Mouse (Mus musculus) adrenal gland, adult (tissue): Measurements from ENCODE around the gene Copa.

Experiments
- DNase-seq, 2 experiments: peaks; one replicate each; pipeline ENCODE4 v3.0.0; 2022 to 2023; ENCODE audit warnings: low spot score in 1 of 2; ENCODE audit not compliant: inconsistent age in 2 of 2

Copa gene

DNA sequence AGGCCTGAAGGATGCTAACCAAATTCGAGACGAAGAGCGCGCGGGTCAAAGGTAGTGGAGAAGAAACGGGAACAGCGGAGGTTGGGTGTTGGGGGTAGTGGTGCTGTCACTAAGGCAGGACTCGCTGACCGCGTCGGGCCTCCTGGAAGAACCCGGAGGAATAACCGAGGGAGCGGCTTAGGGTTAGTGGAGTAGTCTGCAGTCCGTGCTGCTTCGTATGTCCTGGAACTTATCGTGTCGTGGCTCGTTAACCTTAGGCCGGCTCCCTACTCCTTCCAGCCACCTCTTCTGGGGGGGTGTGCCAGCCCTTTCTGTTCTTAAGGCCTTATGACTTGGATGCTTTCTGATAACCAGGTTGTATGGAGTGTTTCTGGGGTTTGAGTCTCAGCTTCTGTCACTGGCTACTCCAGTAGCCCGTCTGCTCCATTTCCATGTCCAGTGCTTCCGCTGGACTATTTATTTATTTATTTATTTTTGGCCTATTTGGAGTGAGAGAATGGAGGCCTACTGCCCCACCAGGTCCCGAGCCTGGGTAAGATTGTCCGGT lies 643 bp downstream of the Copa start:
- DNase-seq = no peak

DNA sequence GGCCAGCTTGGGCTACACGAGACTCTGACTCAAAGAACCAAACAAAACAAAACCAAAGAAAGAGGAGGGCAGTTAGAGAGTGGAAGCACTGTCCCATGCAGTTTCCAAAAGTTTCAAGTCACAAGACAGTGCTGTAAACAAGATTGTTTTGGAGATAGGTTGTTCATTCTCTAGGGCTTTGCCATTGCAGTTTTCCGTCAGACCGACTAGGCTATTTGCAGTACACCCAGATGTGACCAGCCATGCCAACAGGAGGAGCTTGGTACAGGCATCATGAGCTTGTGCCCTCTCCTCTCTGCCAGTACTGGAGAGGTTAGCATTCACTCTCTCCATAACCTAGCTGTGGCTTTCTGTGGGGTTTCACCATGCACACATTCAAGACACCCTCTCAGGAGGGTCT lies 11.2 kb downstream of the Copa start:
- DNase-seq = peak in 1 of 2 experiments; percentile 46

DNA sequence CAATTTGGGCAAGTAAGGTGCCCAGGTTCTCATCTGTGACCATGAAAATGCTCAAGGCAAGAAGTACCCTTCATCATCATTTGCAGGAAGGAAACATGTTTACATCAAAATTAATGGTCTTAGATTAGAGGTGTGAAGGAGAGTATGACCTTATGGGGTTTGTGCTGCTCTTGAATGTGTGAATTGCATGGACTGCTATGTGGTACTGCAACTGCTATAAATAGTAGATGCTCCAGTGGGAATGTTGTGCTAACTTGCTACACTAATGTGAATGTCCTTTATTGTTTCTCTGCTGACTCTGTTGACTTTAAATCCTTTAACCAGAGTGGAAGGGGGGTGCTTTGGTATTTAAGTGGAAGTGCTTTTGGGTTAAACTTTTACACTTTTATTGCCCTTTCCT lies 12.0 kb downstream of the Copa start:
- no peak for DNase-seq

DNA sequence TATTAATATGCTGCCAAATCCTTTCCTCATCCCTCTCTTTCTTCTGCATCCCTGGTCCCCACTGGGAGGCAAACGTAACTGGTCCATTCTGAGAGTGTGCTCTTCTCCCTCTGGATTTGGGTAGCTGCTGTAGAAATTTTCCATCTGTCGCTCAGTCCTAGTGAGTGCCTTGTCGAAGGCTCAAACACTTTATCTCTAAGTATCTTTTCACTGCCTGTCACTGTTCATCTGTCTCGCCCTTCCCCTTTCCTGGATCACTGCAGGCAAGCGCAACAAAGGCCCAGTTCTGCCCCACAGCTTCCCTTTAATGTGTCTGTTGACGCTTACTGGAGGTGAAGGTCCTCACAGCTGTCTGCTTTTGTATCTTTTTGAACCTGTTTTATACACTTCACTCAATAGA lies 12.9 kb downstream of the Copa start:
- DNase-seq = no peak

DNA sequence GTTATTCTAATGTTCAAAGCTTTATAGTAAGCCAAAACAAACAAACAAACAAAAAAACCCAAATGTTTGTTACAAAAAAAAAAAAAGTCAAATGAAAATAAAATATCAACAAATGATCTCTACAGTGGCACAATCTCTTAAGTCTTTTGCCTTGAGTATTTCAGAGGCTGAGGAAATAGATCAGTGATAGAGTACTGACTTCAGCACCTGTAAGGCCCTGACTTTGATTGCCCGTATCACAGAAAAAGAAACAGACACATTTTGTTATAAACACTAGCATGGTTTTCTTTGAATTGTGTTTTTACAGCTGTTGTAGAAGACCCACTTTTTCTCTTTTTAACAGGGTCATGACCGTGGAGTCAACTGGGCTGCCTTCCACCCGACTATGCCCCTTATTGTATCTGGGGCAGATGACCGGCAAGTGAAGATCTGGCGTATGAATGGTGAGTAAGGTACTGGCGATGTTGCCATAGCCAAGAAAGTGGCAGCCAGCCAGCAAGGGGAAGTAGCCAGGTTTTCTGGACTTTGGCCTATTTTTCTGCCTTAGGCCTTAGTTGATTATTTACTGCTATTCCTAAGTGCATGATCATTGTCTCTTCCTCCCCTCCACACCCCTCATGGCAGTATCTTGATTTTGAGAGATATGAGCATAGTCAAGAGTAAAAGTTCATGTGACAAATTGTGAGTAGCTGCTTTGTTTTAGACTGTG lies 17.1 kb downstream of the Copa start:
- peak in 1 of 2 experiments; percentile 58 for DNase-seq

DNA sequence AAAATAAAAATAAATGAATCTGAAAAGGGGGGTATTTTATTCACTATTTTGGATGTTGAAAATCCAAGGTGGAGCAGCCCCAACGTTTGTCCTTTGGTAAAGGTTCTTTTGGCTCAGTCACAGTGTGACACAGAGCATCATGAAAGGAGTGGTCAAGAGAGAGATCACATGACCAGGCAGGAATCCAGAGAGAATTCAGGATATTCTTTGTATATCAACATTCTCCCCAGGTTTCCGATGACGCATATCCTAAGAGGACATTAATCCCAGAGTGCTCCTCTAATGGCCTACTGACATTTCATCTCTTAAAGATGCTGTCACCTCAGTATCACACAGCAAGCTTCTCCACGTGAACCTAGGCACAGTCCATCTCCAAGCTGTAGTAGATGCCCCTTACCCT lies 21.3 kb downstream of the Copa start:
- no peak for DNase-seq

DNA sequence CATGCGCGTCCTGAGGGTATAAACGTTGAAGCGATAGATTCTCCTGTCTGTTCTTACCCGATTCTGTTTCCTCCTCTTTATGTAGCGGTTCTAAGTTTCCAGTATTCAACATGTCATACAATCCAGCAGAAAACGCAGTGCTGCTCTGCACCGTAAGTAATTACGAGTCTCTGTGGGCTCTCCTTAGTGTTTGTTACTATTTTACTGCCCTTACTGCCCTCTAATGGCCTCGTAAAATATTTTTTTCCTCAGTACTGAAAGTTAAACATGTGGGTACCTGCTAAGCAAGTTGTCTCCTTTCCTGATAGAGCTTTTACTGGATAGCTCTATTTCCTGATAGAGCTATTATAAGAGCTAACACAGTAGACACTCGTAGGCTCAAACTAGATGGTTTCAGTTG lies 22.8 kb downstream of the Copa start:
- no peak for DNase-seq

DNA sequence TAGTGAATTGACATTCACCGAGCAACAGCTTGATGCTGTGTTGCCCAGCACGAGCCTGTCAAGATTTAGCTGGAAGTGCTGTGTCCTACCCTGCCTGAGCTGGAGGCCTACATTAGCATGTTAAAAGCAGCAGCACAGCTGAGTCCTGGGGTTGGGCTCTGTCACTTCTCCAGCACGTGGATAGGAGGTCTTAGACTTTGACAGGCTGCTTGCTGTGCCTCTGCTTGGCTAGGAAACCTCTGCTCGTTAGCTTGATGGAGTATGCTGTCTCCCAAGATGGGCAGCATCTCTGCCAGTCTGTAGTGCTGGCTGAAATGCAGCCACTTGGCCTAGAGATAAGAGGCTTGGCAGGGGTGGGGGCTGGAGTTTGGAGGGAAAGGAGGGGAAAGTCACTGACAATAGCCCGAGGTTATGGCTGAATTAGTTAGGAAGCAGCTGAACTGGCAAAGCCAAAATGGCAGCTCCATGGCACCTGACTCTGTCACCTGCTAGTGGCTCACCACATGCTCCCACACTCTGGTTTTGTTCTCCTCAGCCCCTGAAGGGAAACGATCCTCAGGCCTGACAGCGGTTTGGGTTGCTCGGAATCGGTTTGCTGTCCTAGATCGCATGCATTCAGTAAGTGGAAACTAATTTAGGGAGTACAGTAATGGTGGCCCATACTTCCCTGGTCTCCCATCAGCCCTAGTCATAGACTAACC lies 25.6 kb downstream of the Copa start:
- no peak for DNase-seq

DNA sequence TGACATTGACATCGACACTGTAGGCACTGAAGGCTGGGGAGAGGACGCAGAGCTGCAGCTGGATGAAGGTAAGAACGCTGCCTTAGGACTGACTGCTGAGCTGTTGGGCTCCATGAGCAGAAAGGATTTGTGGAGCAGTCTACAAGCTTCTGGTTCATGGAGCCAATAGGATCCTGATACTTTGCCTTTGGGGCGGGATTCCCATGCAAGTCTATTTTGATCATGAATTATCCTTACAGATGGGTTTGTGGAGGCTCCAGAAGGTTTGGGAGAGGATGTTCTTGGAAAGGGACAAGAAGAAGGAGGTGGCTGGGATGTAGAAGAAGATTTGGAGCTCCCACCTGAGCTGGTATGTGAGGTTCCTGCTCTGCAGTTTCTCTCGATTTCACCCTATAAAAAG lies 34.6 kb downstream of the Copa start:
- DNase-seq = no peak

DNA sequence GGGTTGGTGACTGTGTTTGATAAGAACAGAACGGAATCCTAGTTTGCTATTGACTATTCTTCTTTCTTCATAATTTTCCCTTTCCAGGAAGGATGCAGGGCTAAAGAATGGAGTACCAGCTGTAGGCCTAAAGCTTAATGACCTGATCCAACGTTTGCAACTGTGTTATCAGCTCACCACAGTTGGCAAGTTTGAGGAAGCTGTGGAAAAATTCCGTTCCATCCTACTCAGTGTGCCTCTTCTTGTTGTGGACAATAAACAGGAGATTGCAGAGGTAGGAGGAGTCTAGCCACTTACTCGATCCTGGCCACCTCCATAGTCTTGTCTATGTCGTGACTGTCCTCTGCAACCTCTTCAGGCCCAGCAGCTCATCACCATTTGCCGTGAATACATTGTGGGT lies 36.8 kb downstream of the Copa start:
- no peak for DNase-seq

DNA sequence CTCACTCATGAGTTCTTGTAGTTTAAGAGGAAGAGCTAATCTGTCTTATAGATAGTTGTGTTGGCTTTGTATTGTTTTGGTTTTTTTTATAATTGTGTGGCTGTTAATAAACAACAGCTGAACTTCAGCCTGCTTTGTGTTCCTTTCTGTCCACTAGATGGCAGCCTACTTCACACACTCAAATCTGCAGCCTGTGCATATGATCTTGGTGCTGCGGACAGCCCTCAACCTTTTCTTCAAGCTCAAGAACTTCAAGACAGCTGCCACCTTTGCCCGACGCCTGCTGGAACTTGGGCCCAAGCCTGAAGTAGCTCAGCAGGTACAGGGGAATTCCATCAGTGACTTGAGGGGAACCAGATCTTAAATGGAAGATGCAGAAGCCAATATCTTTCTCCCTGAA lies 37.4 kb downstream of the Copa start:
- DNase-seq = peak; percentile 39 to 78

DNA sequence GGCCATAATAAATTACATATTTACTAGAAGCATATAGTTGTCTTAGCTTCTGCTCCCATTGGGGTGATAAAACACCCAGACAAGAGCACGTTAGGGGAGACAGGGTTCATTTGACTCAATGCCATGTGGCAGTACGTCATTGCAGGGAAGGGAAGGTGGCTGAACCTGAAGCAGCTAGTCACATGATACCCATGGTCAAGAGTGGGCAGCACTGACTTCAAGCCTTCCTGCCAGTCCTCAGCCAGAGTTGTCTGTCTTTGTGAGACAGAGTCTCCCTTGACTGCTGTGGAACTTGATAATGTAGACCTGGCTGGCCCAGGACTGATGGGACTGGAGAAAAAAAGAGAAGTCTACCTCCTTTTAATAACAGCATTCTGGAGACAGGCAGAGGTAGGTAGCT lies 40.3 kb downstream of the Copa start:
- DNase-seq = no peak

DNA sequence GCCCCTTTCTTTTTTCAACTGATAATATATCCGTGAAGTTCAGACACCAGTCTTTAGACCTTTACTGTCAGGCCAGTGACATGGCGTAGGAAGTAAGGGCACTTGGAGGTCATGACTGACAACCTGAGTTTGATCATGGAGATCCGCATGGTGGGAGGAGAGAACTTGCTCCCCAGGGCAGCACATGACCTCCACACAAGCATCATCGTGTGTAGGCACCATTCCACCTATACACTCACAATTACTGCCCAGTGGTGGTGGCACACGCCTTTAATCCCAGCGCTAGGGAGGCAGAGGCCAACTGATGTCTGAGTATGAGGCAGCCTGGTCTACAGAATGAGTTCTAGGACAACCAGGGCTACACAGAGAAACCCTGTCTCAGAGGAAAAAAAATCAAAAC lies 42.2 kb downstream of the Copa start:
- DNase-seq = no peak

DNA sequence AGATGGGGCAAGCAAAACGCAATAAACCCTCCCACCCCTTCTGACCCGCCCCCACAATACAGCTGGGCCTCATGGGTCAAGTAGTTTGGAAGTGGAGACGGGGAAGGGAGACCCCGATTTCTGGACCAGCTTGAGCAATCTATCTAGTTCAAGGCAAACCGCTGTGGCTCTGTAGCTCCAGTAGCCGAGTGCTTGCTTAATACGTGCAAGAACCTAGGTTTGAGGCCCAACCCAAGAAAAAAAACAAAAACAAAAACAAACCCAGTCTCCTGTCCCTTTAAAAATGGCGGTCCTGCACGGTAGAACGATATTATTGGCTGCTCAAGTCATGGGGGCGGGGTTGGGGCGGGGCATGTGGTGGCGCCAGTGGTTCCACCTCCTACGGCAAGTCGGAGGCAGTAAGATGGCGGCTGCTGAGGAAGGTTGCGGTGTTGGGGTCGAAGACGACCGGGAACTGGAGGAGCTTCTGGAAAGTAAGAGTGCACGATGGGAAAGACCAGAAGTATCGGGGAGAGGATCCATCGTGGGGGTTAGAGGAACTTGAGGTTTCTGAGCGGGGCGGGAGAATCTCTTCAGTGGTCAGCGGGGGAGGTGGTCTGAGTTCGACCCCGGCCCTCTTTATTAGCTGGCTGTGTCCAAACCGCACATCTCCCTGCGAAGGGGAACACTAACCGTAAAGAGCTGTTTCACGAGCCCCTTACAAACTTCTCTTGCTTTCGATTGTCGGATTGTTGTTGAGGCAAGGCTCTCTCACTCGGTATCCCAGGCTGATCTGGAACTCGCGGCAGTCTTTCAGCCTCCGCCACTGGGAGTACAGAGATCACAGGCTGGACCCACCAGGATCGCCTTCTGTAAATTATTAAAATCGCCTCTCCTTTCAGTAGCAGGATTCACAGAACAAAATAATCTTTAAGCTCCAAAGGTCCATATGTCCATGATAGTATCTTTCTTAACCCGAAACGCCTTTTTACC lies 44.3 kb downstream of the Copa start, which contains the start of gene Pex19:
TSS of gene Pex19 (plus strand) at position 380 of the 972 bp plus-strand sequence.
- peak; percentile 78 to 92 for DNase-seq

DNA sequence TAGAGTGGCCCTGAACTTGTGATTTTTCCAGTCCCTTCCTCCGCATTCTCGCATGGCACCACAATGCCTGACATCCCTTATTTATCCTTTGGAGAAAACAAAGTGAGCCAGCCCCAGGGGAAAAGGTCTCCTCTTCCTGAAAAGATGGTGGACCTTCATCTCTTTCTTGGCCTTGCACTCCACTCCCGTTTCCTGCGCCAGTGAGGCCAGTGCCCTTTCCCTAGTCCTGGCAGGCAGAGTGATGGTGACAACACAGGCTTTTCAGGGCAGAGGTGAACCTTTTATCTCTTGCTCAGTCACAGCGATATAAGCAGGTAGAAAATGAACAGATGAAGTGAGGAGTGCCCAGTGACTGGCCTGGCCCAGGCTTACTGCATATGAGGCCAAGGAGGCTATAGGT lies 45.2 kb downstream of the Copa start:
- peak; percentile 42 to 80 for DNase-seq

DNA sequence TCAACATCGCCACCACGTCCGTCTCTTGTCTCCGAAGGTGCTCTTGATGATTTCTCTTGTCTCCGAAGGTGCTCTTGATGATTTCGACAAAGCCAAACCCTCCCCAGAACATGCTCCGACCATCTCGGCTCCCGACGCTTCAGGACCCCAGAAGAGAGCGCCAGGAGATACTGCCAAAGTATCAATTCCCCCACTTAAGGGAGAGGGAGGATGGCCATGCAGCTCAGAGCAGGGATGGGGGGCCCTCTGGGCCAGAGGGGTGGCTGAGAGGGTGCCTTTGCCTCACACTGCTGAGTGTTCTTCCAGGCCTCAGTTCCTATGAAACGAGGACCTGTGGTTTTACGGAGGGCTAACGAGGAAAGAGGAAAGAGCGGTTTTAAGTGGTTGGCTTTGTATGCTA lies 46.2 kb downstream of the Copa start:
- no peak for DNase-seq

DNA sequence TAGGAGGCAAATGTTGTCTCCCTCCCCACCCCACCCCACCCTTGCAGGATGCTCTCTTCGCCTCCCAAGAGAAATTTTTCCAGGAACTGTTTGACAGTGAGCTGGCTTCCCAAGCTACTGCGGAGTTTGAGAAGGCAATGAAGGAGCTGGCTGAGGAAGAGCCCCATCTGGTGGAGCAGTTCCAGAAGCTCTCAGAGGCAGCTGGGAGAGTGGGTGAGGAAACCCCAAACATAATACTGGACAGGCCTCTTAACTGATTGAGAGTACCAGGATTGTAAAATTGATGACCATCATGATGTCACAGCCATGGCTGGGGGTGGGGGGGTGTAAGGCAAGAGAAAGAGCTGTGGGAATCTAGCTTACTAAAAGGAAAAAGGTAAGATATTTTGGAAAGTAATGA lies 46.8 kb downstream of the Copa start:
- no peak for DNase-seq

DNA sequence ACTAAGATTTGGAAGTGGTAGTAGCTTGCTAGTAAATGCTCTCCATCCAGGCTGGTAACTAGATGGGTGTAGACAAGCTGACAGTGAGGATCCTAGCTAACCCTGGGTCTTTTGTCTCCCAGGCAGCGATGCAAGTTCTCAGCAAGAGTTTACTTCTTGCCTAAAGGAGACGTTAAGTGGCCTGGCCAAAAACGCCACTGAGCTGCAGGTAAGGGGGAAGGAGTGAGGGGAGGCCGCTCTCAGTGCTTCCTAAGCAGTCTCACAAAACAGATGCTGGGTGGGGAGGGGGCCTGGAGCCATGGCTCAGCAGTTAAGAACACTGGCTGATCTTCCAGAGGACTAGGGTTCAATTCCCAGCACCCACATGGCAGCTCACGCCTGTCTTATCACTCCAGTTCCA lies 47.5 kb downstream of the Copa start:
- DNase-seq = no peak

DNA sequence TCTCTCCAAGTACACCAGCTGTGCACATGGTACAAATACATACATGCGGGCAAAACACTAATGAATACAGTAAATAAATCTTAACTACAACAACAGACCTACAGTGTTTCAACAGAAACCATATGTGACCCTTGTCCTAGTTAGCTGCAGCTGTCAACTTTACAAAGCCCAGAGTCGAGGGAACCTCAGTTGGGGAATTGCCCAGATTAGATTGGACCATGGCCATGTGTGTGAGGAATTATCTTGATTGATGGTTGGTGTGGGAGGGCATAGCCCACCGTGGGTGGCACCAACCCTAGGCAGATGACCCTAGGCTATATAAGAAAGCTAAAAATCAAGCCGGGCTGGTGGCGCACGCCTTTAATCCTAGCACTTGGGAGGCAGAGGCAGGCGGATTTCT lies 50.0 kb downstream of the Copa start:
- no peak for DNase-seq

DNA sequence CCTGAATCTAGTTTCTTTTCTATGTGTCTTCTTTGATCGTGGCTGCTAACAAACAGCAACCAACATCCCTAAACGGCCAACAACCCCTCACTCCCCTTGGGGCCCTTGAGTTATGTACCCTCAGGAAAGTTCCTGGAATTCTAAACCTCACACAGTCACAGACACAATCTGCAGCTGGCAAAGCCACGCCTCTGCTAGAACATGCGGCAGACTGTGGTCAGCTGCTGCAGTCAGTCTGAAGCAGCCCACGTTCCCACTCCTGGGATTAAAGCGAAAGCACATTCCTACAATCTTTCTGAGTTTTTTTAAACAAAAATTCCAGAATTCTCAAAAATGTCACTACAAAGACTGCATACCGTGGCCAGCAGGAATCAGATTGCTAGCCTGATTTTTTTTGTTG lies 51.2 kb downstream of the Copa start:
- DNase-seq = no peak

DNA sequence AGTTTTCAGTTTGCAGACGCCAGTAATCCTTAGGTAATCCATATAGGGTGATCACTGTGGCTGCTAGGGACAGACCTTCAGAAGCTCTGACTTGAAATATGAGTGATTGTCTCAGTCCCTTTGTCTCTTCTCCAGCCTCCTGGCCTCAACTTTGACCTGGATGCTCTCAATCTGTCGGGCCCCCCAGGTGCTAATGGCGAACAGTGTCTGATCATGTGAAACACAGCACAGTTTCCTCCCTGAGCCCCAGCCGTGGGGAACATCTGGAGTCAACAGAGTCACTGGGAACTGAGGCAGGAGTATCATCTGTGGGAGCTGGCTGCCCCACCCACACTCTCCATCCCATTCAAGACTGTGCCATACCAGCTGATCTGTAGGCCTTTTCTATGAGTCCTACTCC lies 51.7 kb downstream of the Copa start:
- DNase-seq = no peak
